Mouse (Mus musculus) thymus, postnatal 10 days (tissue): ENCODE data around the gene Edn1.

ENCODE experiments used
- DNase-seq, 2 experiments: peaks; one replicate each; pipeline ENCODE4 v3.0.0; 2021; ENCODE audit warnings: low spot score in 2 of 2

Gene Edn1

DNA sequence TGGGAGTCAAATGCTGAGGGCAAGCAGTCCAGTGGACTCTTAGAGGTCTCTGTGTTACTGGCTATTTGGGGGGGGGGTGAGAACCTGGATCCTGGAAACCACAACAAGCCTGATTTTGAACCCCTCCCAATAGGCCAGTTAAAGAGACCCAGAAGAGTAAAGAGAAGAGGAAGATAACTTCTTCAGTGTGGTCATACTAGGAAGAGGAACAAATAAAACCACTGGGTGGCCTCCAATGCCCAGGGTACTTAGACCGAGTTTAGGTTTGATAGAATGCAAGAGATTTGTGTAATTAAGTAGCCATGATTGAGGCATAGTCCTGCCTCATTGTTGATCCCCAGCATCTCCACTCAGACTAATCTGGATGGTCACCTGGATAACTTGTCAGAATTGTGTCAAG, 14.4 kb downstream of the Edn1 start:
- no peak for DNase-seq

DNA sequence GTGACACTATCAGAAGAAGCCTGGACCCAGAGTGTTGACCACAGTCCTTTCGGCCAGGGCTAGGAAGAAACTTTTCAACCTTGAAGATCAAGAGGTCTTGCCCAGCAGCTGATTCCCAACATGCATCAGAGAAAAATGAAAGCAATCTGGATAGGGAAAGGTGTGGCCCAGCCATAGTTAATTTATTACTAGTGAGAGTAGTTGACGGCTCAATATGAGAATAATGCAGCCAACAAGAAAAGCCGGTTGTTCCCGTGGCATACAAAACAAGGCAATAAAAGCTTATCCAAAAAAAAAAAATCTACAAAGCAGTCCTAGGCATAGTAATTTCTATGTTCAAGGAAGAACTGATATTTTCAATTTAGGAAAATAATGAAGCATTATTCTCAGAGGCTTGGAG, 16.5 kb downstream of the Edn1 start:
- DNase-seq = no peak

DNA sequence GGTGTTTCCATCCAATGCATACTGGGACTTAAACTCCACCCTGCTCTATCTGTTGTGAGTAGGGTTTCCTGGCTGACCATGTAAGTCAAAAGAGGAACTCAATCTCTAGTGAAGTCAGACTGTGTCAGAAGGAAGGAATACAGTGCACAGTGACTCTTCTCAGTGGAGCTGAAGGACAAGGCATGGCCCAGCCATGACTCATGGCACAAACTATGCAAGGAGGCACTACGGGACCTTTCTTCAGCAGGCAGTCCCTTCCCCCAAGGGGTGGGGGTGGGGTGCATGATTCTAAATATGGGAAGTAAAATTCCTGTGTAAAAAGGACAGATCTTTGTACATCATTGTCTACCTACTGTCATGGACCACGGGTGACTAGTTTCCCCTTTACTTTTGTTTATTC, 27.3 kb downstream of the Edn1 start:
- DNase-seq = no peak

DNA sequence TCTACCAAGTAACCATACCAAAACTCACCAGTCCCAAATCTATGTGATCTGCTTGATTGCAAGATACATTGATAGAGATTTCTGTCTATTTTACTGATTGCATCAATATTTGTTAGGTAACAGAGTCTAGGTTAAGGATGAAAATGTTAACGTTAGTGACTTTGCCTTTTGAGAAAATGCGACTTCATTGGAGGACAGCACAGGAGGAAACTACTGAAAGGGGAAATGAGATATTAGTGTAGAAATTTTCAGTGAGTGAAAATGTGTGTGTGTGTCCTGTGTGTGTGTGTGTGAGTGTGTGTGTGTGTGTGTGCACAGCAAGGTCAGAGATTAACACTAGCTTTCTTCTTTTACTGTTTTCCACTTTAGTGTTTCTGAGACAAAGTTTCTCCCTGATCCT, 29.8 kb downstream of the Edn1 start:
- no peak for DNase-seq

DNA sequence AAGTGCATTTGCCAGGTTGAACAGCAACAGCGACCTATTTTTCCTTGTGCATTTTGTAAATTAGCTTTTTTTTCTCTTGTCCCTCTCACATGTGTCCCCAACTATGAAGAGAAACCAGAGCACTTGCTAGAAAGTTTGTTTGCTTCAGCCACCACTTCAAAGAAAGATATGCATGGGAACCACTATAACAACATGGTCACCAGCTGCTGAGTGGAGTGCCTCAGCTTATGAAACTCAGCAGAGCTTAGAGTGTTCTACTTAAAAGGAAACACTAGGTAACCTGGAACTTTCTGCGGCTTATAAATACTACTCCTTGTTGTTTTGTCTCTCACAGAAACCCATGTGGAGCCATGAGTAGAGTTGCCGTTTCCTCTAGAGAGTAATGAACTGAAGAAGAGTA, 33.7 kb downstream of the Edn1 start:
- DNase-seq = no peak

DNA sequence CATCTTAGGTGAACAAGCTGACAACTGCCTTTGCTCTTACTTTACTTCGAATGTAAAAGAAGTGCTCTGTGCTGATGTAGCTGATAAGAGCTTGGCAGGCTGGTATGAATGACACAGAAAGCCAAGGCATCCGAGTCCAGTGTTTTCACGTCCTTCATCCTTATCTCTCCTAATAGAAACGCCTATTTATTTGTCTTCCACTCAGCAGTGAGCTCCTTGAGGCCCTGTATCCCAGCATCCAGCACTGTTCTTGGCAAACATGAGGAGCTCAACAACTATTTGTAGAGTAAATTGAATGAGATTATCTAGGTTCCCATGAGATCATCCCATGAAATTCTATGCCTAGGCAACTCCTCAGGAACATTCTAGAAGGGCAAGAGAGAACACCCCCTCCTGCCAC, 35.1 kb downstream of the Edn1 start:
- DNase-seq = no peak

DNA sequence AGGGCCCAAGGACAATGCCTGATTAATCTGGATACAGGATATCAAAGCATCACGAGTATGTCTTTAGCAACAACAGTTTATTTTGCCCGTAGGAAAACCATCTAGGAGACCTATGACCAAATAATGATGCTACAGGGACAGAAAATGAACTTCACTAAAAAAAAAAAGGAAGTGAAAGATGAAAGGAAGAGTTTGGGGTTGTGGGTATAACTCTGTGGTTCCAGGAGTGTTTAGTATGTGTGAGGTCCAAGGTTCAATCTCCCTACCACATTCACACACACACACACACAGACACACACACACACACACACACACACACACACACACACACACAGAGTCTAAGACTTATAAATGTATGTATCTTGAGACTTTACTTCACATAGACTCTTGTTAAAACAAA, 35.8 kb downstream of the Edn1 start:
- no peak for DNase-seq

DNA sequence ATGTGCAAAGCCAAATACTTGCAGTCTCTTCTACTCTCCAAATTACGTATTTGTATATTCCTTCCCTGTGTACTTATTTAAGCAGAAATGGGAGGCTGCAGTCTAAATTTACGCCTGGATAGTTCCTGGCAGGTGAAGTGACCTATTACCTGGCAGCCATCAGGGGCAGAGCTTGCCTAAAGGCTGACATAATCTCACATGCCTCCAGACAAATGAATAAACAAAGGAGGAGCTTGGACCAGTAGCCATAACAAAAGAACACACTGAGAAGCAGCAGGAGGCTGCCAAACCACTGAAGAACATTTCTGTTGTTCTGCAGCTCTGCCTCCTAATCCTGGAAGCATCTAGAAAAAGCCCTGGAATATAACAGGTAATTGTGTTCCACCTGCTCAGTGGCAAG, 38.2 kb downstream of the Edn1 start:
- DNase-seq = no peak

DNA sequence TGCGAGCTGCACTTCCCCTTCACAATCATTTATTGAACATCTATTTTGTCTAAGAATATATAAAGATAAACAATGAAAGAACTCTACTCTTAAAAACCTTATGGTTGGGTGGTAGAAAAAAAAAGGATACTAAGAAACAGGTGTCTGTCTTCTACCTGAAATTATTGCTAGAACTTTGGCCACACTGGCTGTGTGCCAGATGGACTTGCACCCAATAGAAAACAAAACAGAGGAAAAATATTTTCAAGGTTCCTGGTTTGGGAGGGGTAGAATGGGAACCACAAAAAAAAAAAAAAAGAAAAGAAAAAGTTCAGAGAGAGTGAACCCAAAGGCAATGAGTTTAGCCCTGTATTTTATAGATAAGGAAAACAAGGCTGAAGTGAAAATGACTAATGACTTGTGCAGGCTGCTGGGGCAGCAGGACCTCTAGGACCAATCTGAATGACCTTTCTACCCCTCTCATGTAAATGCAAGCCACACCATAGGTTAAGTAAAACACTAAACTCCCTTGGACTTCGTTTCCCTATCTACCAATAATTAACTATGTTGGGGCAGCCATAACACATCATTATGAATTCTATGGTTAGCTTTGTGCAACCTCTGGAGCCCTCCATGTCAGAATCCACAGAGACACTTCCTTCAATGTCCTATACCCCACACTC, 40.7 kb downstream of the Edn1 start:
- DNase-seq = no peak

DNA sequence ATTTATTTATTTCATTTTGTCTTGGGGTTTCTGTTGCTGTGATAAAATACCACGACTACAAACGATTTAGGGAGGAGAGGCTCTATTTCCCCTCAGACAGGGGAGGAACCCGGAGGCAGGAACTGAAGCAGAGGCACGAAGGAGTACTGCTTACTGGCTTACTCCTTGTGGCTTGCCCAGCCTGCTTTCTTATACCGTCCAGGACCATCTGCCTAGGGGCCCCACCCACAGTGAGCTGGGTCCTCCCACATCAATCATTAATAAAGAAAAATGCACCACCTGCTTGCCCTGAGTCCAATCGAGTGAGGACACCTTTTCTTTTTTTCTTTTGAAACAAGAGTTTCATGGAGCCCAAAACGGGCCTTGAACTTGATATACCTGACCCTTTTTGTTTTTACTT, 44.2 kb downstream of the Edn1 start:
- no peak for DNase-seq

DNA sequence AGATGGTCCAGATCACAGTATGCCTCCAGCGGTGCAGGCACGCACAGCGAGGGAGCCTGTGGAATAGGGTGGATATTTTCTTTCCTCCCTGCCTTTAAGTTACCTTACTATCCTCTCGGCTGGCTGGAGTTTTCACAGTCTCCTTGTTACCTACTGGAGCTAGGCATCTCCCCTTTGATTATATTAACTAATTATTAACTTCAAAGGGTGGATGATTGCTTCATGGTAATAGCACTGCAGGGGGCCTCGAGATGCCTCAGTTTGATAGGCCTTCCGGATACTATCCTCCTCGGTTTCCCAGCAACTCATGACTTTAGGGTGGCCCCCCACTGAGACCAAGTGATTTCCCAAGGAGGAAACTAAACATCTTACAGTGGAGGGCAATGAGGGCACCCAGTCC, 45.1 kb downstream of the Edn1 start:
- no peak for DNase-seq

DNA sequence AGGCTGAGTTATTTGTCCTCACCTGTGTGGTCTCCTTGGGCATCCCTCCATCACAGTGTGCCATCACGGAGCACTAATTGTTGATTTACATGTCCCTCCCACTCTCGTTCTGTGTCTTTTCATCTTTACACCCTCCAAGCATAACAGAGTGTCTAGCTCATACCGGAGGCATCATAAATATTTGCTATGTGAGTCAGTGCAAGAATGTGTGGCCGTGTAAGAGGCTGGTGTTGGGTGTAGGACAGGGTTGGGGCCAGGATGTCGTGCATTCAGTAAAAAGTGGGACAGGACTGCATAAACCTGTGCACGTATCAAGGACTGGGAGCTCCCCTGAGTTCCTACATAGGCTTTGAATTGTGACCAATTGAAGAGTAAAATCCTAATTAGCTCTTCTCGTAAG, 50.4 kb downstream of the Edn1 start:
- DNase-seq = no peak
